Mouse (Mus musculus): ENCODE data around the gene Fbxl19. TPM values are rescaled to one million over a fixed set of nuclear protein-coding genes. Genes with fewer than 3 reads are reported as not detected.
"Not testable (repeated sequence)": the region's sequence is repeated elsewhere in the genome, so short reads cannot be mapped to it uniquely, and the experiment has no call there.

Fbxl19 gene
- polyA plus RNA-seq, 2 experiments from 2014 or later = 0.36 to 0.83 TPM

- no peak for ATAC-seq
Measured at GRCm38 (mm10) chr7:127768346-127768996, 24.1 kb downstream of the Fbxl19 start.

- ATAC-seq = peak; percentile 55
Measured at GRCm38 (mm10) chr7:127768997-127769593, 24.8 kb downstream of the Fbxl19 start.

- peak; percentile 43 for ATAC-seq
Measured at GRCm38 (mm10) chr7:127769651-127770038, 25.3 kb downstream of the Fbxl19 start, which contains the start of gene Orai3. Gene Orai3, plus strand, starts transcription at chr7:127769815.

- ATAC-seq = peak; percentile 9
Measured at GRCm38 (mm10) chr7:127770039-127770905, 25.9 kb downstream of the Fbxl19 start.

GRCm38 (mm10) chr7:127771262-127771661 lies 26.9 kb downstream of the Fbxl19 start:
- ATAC-seq = no peak

GRCm38 (mm10) chr7:127772080-127772479 lies 27.7 kb downstream of the Fbxl19 start:
- no peak for ATAC-seq

GRCm38 (mm10) chr7:127772557-127772956 lies 28.2 kb downstream of the Fbxl19 start:
- no peak for ATAC-seq

- no peak for ATAC-seq
Measured at GRCm38 (mm10) chr7:127773664-127774384, 29.5 kb downstream of the Fbxl19 start.

- ATAC-seq = not testable (repeated sequence)
Measured at GRCm38 (mm10) chr7:127775837-127776236, 31.5 kb downstream of the Fbxl19 start.

GRCm38 (mm10) chr7:127776426-127776825 lies 32.1 kb downstream of the Fbxl19 start, which contains the start of gene Setd1a:
Gene Setd1a, plus strand, starts transcription at chr7:127776670.
- ATAC-seq = no peak

GRCm38 (mm10) chr7:127776878-127777473 lies 32.6 kb downstream of the Fbxl19 start:
- peak; percentile 94 for ATAC-seq

- ATAC-seq = no peak
Measured at GRCm38 (mm10) chr7:127777474-127778266, 33.3 kb downstream of the Fbxl19 start.

- ATAC-seq = no peak
Measured at GRCm38 (mm10) chr7:127778350-127778749, 34.0 kb downstream of the Fbxl19 start.

- ATAC-seq = no peak
Measured at GRCm38 (mm10) chr7:127785308-127785707, 41.0 kb downstream of the Fbxl19 start, which contains the start of gene Gm49388. Gene Gm49388, plus strand, starts transcription at chr7:127785608.

GRCm38 (mm10) chr7:127797076-127797845 lies 52.9 kb downstream of the Fbxl19 start:
- ATAC-seq = no peak

GRCm38 (mm10) chr7:127798591-127798990 lies 54.2 kb downstream of the Fbxl19 start:
- no peak for ATAC-seq

- no peak for ATAC-seq
Measured at GRCm38 (mm10) chr7:127799211-127799610, 54.9 kb downstream of the Fbxl19 start.

GRCm38 (mm10) chr7:127799738-127800137 lies 55.4 kb downstream of the Fbxl19 start:
- ATAC-seq = no peak

- ATAC-seq = peak; percentile 68
Measured at GRCm38 (mm10) chr7:127800435-127801009, 56.2 kb downstream of the Fbxl19 start, which contains the start of gene Hsd3b7. Gene Hsd3b7, plus strand, starts transcription at chr7:127800604.

Measured in activated CD4-positive, CD25-positive, alpha-beta regulatory T cell, adult 4 months (primary cell).